Mouse (Mus musculus): Measurements from ENCODE around the gene Nck2.

Nck2 gene

DNA sequence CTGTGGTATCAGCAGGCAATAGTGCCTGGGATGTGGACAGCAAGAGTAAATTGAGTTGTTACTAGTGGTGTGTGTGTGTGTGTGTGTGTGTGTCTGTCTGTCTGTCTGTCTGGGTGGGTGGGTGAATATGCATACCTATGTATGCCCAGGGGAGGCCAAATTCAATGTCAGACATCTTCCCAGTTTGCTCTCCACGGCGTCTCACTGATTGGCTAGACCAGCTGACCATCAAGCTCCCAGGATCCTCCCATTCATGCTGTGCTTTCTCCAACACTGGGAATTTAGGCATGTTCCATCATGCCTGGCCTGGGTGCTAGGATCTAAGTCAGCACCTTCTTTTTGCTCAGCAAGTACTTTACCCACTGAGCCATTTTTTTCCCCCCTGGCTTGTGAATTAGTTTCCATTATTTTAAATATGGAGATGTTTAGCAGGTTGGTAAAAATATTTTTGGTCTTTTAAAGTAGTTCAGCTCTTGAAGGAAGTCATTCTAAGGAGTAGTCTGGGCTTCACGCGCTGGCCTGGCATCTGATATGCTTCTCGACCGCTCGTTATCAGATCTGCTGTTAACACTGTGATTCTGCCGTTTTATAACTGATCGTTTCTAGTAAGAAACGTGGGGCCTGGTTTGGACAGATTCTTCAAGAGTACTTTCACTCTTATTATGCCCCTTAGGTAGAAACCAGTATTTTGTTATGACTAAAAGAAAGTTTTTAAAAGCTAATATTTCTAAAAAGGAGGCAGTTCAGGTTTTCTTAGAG is 26.2 kb downstream of the Nck2 start:
- no peak for DNase-seq

- no peak for DNase-seq
Observed at GRCm38 (mm10) chr1:43471180-43472045, 27.0 kb downstream of the Nck2 start.

DNA sequence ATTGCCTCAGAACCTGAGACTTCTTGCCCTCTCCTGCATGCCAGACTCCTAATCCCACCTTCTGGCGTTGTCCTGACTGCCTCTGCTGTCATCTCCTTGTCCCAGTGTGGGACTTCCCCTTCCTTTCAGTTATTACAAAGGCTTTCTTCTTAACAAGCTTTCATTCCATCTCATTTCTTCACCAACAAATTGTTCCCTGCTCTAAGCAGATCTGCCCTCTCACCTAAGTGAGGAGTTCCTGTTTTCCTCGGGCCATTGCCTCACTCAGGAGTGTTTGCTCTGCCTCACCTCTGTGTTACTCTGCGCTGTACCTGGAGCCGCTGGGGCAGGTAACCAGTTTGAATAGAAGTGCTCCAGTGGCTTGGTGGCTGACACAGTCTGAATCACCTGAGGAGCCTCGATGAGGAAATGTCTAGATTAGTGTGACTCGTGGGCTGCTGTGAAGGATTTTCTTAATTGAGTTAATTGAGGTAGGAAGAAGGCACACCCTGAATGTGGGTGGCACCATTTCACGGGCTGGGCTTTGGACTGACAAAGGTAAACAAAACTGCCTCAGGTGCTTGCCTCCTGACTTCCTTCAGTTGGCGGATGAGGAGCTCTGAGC is 27.8 kb downstream of the Nck2 start:
- DNase-seq = no peak

DNA sequence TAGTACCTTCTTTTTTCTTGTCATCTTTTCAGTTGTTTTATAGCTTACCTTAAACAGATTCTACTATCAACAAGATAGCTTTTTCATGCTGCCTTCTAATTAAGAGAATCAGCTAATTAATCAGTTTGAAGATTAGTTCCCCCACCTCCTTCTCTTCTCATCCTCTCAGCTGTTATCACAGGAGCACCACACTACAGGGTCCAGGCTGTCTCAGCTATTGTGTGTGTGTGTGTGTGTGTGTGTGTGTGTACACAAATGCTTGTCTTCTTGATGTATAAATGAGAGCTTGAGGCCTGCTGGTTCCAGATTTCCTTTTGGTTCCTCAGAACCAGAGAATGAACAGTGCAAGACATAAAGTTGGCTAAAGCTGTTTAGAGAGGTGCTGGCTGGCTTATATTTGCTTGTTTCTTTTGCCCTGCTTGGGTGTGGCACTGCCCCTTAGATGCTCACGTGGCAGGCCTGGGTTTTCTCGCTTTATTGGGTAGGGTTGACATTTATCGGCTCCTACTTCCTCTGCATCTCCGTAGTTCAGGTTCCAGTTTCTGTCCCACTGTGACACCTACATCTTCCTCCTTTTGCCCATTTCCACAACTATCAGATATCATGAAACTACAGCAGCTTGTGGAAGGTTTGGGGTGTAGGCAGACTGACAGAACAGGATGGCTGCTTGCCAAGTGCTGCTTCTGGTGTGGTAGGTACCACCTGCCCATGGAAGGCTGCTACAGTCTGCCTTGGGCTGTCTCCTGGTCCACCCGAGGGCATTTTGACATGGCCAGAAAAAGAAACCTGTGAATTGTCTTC is 29.6 kb downstream of the Nck2 start:
- peak; percentile 67 for DNase-seq

DNA sequence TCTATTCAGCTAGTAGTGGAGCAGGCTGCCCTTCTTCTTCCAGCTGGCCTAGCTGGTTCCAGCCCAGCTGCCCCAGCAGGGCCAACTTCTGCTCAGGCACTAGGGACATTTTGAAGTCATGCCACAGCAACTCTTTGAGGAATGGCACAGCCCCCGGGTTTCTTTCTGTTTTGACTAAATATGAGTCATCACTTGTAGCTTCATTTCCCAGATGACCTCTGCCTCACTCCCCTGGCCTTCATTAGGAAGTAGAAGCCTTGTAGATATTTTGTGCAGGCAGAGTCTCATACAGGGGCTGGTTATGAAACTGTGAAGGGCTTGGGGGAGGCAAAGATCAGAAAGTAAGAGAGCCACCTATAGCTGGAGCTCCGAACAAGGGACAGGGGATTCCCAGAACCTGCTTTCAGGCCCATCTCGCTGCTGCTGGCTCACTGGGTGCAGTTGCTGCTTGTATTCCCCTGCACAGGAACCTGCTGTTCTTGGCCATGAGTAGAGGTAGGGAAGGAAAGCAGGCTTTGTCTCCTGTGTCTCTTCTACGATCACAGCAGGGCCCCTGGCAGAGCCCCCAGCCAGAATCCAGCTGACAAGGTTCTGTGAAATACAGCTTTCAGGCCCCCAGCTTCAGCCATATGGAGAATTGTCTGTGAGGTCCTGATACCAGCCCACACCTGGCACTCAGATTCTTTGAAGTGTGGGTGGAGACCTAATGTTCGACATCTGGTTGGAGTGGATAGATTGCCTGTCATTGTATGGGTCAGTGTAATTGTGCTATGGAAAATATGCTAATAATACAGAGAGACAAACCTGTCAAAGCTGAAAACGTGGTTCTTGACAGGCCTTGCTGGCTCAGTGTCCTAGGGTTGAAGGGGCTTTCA is 30.4 kb downstream of the Nck2 start:
- peak; percentile 23 for DNase-seq

DNA sequence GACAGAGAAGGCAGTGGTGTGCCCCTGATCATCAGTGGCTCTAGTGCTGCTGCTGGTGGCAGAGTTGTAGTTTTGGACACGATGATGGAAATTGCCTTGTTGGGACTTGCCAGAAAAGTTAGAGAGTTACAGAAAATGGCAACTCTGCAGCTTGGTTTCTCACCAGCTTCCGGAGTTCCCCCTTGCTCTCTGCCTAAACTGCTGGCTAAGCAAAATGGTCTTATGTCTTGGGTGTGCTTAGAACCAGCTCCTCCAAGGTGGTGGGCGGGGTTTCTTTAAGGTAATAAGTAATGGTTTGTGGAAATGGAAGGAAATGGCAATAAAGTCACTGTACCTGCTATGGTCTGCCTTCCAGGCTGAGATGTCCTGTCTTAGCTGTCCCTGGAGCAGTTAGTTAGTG is 33.6 kb downstream of the Nck2 start:
- DNase-seq = no peak

DNA sequence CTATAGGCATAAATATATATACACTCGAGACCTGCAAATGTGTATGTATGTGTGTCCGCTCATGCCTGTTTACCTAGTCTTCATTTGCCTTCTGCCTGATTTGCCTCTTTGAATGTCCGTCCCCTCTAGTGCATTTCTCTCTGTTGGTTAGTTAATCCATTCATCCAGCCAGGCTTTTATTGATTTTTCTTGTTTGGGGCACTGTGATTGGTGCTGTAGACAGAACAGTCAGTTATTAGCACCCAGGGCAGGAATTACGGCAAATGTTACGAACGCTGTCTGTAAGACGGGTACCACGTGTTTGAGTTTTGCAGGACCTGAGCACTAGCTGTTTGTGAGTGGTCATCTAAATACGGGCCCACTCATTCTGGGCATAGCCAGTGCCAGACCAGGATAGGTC is 40.8 kb downstream of the Nck2 start:
- no peak for DNase-seq

DNA sequence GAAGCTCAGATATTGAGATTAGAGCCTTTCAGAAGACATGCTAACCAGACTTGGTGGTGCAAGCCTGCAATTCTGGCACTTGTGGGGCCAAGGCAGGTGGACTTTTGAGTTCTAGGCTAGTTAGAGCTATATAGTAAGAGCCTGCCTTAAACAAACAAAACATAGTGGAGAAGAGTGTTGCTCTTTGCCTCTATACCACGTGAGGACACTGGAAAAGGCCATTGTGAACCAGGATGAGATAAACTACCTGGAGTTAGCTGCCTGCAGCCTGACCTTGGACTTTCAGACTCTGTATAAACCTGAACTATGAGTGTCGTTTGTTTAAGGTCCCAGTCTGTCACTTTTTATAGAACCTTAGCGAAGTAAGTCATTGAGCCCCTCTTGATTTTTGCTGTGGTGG is 42.1 kb downstream of the Nck2 start:
- no peak for DNase-seq

DNA sequence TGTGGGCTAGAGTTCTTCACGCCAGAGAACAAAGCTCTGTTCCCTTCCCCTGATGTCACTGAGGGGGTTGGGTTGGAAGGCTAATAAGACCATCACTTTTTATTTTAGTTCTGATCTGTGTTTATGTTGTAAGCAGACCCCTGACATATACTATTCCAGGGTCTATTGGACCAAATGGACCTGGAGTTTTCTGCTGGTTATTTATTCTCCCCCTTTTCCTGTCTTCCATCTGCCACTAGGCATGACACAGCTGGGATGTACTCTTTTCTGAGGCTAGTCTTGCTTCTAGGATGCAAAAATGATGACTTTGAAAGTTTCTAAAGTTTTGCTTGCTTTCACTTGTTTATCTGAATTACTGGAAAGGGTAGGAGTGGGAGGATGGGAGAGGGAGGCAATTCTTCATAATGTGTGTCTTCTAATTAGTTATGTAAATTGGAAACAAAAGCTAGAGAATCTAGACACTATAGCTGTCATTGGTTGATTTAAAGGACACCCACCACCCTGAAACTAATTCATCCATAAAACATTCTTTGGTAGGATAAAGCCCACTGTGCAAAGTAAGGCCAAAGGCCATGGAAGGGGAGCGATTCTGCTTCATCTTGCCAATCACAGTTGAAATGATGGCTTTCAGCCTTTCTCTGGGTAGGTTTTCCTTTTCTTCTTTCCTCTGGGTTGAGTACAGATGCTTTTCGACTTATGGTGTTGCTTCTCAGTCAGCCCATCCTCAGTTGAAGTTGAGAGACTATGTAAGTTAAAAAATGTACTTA is 42.8 kb downstream of the Nck2 start:
- no peak for DNase-seq

DNA sequence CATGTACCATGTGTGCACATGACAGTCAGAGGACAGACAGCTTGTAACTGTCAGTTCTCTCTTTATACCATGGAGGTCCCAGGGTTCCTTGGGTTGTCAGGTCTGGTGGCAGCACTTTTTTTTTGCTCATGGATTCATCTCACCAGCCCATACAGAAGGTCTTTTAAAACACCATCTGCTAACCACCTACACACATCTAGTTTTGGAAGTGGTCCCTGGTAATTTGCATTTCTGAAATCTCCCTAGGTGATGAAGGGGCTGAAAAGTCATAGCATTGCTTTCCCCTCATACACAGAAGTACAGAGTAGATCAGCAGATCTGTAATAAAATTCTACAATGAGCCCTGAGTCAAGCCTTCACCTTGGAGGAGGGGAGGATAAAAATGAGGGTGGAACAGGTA is 44.9 kb downstream of the Nck2 start:
- DNase-seq = no peak

DNA sequence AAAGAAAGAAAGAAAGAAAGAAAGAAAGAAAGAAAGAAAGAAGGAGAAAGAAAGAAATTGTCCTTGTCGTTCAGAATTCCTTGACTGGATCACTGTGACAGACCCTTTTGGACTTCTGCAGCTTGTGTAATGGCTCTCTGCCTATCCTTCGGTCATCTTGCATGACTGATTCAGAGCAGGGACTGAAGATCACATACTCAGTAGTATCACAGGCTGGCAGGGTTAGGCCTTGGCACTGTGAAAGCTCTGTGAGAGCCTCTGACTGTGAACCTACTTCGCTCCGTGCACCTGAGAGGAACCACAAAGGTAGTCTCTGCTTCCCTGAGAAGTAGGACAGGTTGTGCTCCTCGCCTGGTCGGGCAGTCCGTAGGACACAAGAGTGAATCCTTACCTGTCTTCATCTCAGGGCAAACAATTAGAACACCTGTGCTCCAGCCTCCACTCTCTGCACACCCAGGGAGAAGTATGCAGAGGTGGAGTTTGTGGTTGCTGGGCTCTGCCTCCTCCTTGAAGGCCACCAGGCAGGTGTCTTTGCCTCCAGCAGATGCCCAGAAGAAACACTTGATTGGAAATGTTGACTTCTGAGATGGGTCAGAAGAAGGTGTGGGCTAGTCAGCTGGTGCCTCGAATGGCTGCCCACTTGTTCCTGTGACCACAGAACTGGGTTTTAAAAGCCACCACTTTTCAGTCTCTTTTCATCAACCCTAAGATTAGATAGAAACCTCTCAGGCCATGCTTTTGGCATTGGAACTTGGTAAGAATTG is 47.3 kb downstream of the Nck2 start:
- DNase-seq = no peak

DNA sequence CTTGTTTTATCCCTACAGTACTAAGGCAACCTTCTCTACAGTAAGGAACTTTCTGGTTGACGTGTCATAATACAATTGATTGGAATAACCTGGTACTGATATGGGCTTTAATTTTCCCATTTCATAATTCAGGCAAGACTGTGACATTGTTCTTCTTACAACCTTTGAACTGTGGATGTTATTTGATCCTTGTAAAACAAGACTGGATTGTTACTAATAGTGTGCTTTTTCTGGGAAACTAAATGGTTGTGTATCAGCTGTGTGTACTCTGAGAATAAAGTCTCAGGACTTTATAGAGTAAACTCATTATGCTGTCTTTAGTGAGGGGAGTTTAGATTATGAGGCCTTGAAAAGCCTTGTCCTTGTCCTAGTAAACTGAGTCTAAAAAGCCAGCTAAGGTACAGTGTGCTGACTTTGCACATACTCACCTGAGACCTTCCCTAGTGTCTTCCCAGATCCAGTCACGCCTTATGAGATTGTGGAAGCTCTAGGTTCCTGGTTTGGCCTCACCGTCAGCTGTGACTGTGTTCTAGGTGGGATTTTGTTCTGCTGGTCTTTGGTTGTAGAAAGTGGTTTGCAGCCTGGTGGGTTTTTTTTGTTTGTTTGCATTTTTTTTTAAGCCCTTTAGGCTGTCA is 48.5 kb downstream of the Nck2 start:
- DNase-seq = no peak

GRCm38 (mm10) chr1:43496051-43496450 is 51.7 kb downstream of the Nck2 start:
- DNase-seq = no peak

DNA sequence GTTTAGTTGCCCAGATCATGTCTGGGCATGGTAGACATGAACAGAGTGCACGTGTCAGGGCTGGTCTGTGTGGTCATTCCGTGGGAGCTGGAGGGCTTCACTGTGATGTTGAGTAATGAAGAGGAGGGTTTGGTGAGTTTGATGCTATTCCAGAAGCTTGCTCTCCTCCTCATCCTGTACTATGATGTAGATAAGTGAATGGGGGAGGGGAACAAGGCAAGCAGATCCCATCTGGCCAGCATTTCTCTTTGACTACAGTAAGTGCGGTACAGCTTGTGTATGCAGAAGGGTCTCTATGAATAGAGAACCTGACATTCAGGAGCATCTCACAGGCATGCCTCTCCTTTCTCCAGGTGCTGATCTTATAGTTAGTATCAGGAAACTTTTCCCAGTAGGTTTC is 52.6 kb downstream of the Nck2 start:
- DNase-seq = no peak

- no peak for DNase-seq
Observed at GRCm38 (mm10) chr1:43497951-43498350, 53.6 kb downstream of the Nck2 start.

DNA sequence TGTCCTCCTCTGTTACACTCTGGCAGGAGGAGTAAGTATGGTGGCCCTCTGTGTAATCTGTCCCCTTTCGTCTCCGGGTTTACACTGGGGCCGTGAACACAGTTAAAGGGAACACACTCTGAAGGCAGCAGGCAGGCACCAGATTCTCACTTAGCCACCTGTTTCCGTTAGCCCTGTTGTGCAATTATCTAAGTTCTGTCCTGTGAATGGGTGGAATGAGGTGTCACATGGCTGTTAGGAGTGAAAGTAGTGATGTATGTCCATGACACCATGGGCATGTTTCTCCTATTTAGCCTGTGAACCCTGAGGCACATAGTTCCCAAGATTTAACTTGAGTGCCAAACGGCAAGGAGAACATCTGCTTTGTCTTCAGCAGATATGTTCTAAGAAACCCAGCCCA is 55.7 kb downstream of the Nck2 start:
- DNase-seq = no peak

GRCm38 (mm10) chr1:43501143-43501919 is 57.0 kb downstream of the Nck2 start:
- DNase-seq = no peak

- no peak for DNase-seq
Observed at GRCm38 (mm10) chr1:43501920-43502791, 57.8 kb downstream of the Nck2 start.
